Mouse (Mus musculus): ENCODE measurements around the gene Ndst4.

Gene Ndst4

DNA sequence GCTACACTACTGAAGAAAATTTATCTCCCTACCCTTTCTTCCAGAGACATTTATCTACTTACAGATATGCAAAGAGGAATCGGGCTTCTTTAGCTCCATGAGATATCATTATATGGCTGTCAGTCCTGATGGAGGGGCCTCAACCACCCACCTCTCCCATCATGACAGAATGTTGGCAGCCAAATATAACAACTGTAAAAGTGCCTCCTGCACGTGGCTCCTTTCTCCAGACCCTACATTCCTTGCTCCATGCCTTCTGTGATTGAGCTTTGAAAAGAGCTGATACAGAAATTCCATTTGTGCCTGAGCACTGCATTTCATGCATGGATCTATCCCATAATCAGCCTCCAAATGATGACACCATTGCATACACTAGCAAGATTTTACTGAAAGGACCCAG, 331.1 kb downstream of the Ndst4 start:
- no peak for DNase-seq (ENCODE audit: low read depth, low spot score)

DNA sequence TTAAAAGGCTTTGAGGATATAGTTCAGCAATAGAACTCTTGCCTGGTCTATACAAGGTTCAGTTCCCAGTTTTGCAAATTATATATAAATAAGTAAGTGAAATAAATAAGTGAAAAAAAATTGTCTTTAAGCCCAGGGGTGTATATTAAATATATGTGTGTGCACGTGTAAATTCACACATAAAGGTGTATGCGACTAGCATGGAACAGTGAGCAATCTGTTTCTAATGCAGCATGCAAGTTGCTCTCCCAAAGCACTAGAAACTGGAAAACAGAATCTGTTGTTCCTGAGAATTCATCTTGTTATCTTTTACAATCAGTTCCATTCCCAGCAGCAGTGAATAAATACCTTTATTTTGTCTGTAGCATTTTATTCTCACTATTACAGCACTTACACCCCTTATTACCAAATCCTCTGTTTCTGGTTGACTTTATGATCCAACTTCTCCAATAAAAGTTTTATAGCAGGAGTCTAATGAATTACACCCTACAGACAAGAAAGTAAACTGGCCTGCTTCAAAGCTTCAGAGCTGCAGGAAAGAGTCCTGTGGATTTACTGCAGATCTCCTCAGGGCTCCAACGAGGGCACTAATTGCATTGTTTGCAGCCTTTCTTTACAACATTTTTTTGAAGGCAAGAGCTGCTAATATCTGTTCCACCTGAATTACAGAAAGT, 340.7 kb downstream of the Ndst4 start:
- no peak for DNase-seq (ENCODE audit: low read depth, low spot score)

DNA sequence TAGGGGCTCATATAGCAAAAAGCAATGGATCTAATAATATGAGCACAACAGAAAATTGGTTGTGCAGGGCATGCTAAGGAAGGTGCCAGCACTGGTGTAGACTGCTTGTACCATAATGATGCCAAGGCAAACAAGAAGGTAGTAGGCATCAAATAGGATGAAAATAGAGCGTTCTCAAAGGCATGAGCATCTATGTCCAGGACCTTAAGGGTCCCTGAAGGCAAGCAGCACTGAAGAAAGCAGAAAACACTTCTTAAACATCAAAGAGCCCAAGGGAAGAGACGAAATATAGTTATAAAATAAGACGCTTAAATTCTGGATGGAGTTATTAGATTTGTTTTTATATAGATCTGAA, 341.2 kb downstream of the Ndst4 start:
- DNase-seq (ENCODE audit: low read depth, low spot score): no peak

DNA sequence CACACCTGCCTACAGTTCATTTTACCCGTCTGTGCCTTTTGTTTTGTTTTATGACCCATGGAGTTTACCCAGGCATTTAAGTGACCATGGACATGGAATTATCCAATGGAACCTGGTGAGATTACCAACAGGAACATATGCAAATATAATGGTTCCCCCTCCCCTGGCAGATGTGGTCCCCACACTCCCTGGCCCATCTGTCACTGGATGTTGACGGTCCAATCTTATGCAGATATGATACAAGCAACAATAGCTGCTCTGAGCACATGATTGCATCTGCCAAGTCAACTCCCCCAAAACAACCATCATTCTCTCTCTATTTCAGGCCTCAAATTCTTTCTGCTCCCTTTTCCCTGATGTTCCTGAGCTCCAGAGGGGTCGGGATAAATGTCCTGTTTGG, 342.5 kb downstream of the Ndst4 start:
- DNase-seq (ENCODE audit: low read depth, low spot score): no peak

DNA sequence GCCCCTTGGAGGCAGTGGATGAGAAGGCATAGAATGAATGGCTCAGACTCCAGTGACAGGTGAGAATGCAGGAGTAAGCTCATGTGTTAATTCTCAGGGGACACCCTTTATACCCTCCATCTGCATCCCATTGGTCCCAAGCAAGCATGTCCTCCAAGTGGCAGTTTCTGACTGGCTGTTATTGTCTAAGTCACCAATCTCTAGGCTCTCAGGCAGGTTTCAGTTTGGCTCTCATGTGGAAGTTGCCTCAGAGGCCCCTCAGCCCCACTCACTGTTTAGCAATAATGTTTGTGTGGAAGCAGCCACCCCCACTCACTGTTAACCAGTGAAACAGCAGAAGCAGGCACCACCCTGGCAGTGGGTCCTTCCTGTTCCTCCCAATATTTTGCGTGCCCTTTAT, 353.0 kb downstream of the Ndst4 start:
- no peak for DNase-seq (ENCODE audit: low read depth, low spot score)

DNA sequence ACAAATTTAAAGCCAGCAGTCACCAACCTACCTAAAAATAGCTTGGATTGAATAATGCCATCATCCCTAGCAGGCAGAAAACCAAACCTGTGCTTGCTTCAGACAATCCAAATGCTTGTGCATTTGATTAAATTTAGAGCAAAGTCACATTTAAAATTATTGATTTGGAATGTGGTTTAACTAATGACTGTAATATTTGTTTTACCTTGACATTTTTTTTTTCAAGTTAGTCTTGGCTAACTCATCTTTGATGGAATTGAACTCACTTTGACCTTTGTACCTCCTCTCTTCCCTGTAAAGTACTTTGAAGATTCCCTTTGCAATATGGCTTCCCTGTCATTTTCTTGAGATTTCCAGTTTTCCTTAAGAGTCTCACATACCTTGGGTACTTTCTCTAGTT, 356.8 kb downstream of the Ndst4 start:
- no peak for DNase-seq (ENCODE audit: low read depth, low spot score)
